ENCODE assay signal across 8 mouse cellular contexts in genomic region chr8:124896632-124897385, GRCm38 (mm10). TPM values are rescaled to one million over a fixed set of nuclear protein-coding genes. Genes with fewer than 3 reads are reported as not detected.
DNase-seq lines count a peak whose midpoint lies in the region; ATAC-seq and TF ChIP-seq lines count a peak whose summit lies in the region.

No protein-coding gene starts in this region.

- peak overlapping the region; percentile 70 for H3K27ac ChIP-seq in embryonic facial prominence, embryonic 14.5 days (replicated peaks; ENCODE audit: low read depth, low read length)
- peak overlapping the region; percentile 72 for H3K27ac ChIP-seq in kidney, adult 2 months (ENCODE audit: insufficient read depth, low read depth, low read length)
- peak overlapping the region; percentile 68 for H3K27ac ChIP-seq in limb, embryonic 14.5 days (replicated peaks; ENCODE audit: low read depth, low read length)
- H3K27ac ChIP-seq in midbrain, embryonic 16.5 days (ENCODE audit: low read length): peak overlapping the region; percentile 88

- TF ChIP-seq POLR2A in kidney, adult 2 months (IDR thresholded peaks at IDR 0.05; ENCODE audit: low read depth, low read length): no peak
- TF ChIP-seq POLR2A in limb, embryonic 14.5 days (IDR thresholded peaks at IDR 0.05; ENCODE audit: borderline replicate concordance, extremely low read depth, insufficient read depth, insufficient read length): no peak

- H3K27me3 ChIP-seq in embryonic facial prominence, embryonic 14.5 days (replicated peaks; ENCODE audit: control insufficient read depth, insufficient read depth, low read length): no peaks in the 10 kb centered on the region
- H3K27me3 ChIP-seq in kidney, adult 2 months (replicated peaks; ENCODE audit: control insufficient read depth, insufficient read depth, low read length): no peaks in the 10 kb centered on the region
- H3K27me3 ChIP-seq in limb, embryonic 14.5 days (ENCODE audit: control insufficient read depth, insufficient read depth, low read length): no peaks in the 10 kb centered on the region
- no peaks in the 10 kb centered on the region for H3K27me3 ChIP-seq in midbrain, embryonic 16.5 days (ENCODE audit: control insufficient read depth, insufficient read depth, low read depth, low read length)

- no peaks in the 10 kb centered on the region for H3K9me3 ChIP-seq in embryonic facial prominence, embryonic 14.5 days (ENCODE audit: control insufficient read depth, low read length)
- H3K9me3 ChIP-seq in limb, embryonic 14.5 days (ENCODE audit: control insufficient read depth, low read length): no peaks in the 10 kb centered on the region
- no peaks in the 10 kb centered on the region for H3K9me3 ChIP-seq in midbrain, embryonic 16.5 days (replicated peaks; ENCODE audit: control insufficient read depth, low read length, poor library complexity, severe bottlenecking)

- H3K4me2 ChIP-seq in embryonic facial prominence, embryonic 14.5 days (ENCODE audit: low read depth, low read length): peak overlapping the region; percentile 91
- peak overlapping the region; percentile 89 for H3K4me2 ChIP-seq in limb, embryonic 14.5 days (replicated peaks; ENCODE audit: low read depth, low read length, severe bottlenecking)
- H3K4me2 ChIP-seq in midbrain, embryonic 16.5 days (ENCODE audit: low read length): peak overlapping the region; percentile 89

- WGBS in embryonic facial prominence, embryonic 14.5 days: 2% methylated on average over 44 of the region's 60 CpGs
- under 1% methylated on average over 60 of the region's 60 CpGs for WGBS in kidney, adult 2 months
- 1% methylated on average over 39 of the region's 60 CpGs for WGBS in limb, embryonic 14.5 days
- 1% methylated on average over 56 of the region's 60 CpGs for WGBS in midbrain, embryonic 16.5 days

- peaks cover 48% of the 10 kb centered on the region for H3K36me3 ChIP-seq in embryonic facial prominence, embryonic 14.5 days (ENCODE audit: control insufficient read depth, insufficient read depth, low read length)
- 0 out of 2 replicates have a peak, but pooled peaks cover 2% of the 10 kb centered on the region for H3K36me3 ChIP-seq in kidney, adult 2 months (ENCODE audit: control insufficient read depth, insufficient read depth, low read length)
- H3K36me3 ChIP-seq in limb, embryonic 14.5 days (ENCODE audit: control insufficient read depth, insufficient read depth, low read length): peaks cover 42% of the 10 kb centered on the region
- H3K36me3 ChIP-seq in midbrain, embryonic 16.5 days (ENCODE audit: control insufficient read depth, insufficient read depth, low read length): peaks cover 27% of the 10 kb centered on the region

- DNase-seq in 3T3-L1 (ENCODE audit: low read depth, low spot score): peak; percentile 71
- DNase-seq in adrenal gland, postnatal 4 days (ENCODE audit: low spot score in 2 of 2): peak; percentile 50 to 51
- peak; percentile 73 for DNase-seq in embryonic facial prominence, embryonic 14.5 days (ENCODE audit: low spot score)
- DNase-seq in heart, adult 18-20 months: peak; percentile 84 to 88
- peak; percentile 87 for DNase-seq in kidney, adult 2 months
- peak; percentile 56 for DNase-seq in limb, embryonic 14.5 days (ENCODE audit: low spot score)
- peak; percentile 42 to 62 for DNase-seq in spleen, postnatal 14 days (ENCODE audit: low spot score in 2 of 2)

- peak; percentile 70 for TF ChIP-seq CTCF in kidney, adult 2 months (conservative IDR thresholded peaks at IDR 0.05; ENCODE audit: insufficient read depth, insufficient read length, low read depth, low read length)

- H3K4me3 ChIP-seq in embryonic facial prominence, embryonic 14.5 days (ENCODE audit: low read depth, low read length): peak overlapping the region; percentile 90
- H3K4me3 ChIP-seq in kidney, adult 2 months (ENCODE audit: insufficient read depth, low read depth, low read length): peak overlapping the region; percentile 88
- peak overlapping the region; percentile 89 for H3K4me3 ChIP-seq in limb, embryonic 14.5 days (replicated peaks; ENCODE audit: low read length)
- H3K4me3 ChIP-seq in midbrain, embryonic 16.5 days (ENCODE audit: low read depth, low read length): peak overlapping the region; percentile 99

- ATAC-seq in embryonic facial prominence, embryonic 14.5 days (ENCODE audit: low read depth): peak; percentile 35
- peak; percentile 28; the same call in 1 of the 2 replicates for ATAC-seq in limb, embryonic 14.5 days (ENCODE audit: low FRiP score, low read depth)
- peak; percentile 57 for ATAC-seq in midbrain, embryonic 16.5 days

- peaks cover 13% of the 10 kb centered on the region for H3K4me1 ChIP-seq in embryonic facial prominence, embryonic 14.5 days (ENCODE audit: control insufficient read depth, insufficient read depth, low read length)
- peaks cover 15% of the 10 kb centered on the region for H3K4me1 ChIP-seq in kidney, adult 2 months (ENCODE audit: control insufficient read depth, insufficient read depth, low read length)
- H3K4me1 ChIP-seq in limb, embryonic 14.5 days (ENCODE audit: control insufficient read depth, insufficient read depth, low read length): peaks cover 16% of the 10 kb centered on the region
- H3K4me1 ChIP-seq in midbrain, embryonic 16.5 days (ENCODE audit: control insufficient read depth, insufficient read depth, low read length): peaks cover 32% of the 10 kb centered on the region

- peak overlapping the region; percentile 82 for H3K9ac ChIP-seq in embryonic facial prominence, embryonic 14.5 days (ENCODE audit: low read depth, low read length)
- peak overlapping the region; percentile 77 for H3K9ac ChIP-seq in limb, embryonic 14.5 days (ENCODE audit: low read depth, low read length, severe bottlenecking)
- H3K9ac ChIP-seq in midbrain, embryonic 16.5 days (ENCODE audit: low read depth, low read length): peak overlapping the region; percentile 88

RNA-seq across cellular contexts. Expression of gene Exoc8, which starts 0.7 kb away (rescaled TPM):
- total RNA-seq in adrenal gland, postnatal 4 days (2021): 10 to 100 TPM; 17.1 to 19.8 TPM
- polyA plus RNA-seq in embryonic facial prominence, embryonic 14.5 days (2014; fragmentation: Nextera tagmentation; extraction: Ambion mirVana): 5.4 and 7.2 TPM in 2 replicates
- total RNA-seq in heart, adult 18-20 months (2021): 10 to 100 TPM; 18.4 to 18.7 TPM
- 8.2 and 8.4 TPM in 2 replicates for polyA plus RNA-seq in kidney, adult 2 months (2012; rRNA removed)
- polyA plus RNA-seq in limb, embryonic 14.5 days (2012; rRNA removed): 6.4 TPM in 2 replicates
- polyA plus RNA-seq in limb, embryonic 14.5 days (2014; fragmentation: Nextera tagmentation; extraction: Ambion mirVana): 5.7 and 6.8 TPM in 2 replicates
- 14.1 and 15.3 TPM in 2 replicates for polyA plus RNA-seq in midbrain, embryonic 16.5 days (2015; fragmentation: Nextera tagmentation; extraction: Ambion mirVana)

RNA-seq across cellular contexts. Expression of gene Sprtn, which starts 0.9 kb away (rescaled TPM):
- 10 to 100 TPM; 26.1 to 28.0 TPM for total RNA-seq in adrenal gland, postnatal 4 days (2021)
- 9.8 and 10.0 TPM in 2 replicates for polyA plus RNA-seq in embryonic facial prominence, embryonic 14.5 days (2014; fragmentation: Nextera tagmentation; extraction: Ambion mirVana)
- total RNA-seq in heart, adult 18-20 months (2021): 10 to 100 TPM; 10.5 to 12.9 TPM
- polyA plus RNA-seq in kidney, adult 2 months (2012; rRNA removed): 8.3 and 9.5 TPM in 2 replicates
- polyA plus RNA-seq in limb, embryonic 14.5 days (2012; rRNA removed): 16.0 and 16.5 TPM in 2 replicates
- polyA plus RNA-seq in limb, embryonic 14.5 days (2014; fragmentation: Nextera tagmentation; extraction: Ambion mirVana): 9.9 and 11.3 TPM in 2 replicates
- polyA plus RNA-seq in midbrain, embryonic 16.5 days (2015; fragmentation: Nextera tagmentation; extraction: Ambion mirVana): 9.0 and 9.4 TPM in 2 replicates

RNA-seq across cellular contexts. Expression of gene 2810004N23Rik, which starts 33.9 kb away (rescaled TPM):
- total RNA-seq in adrenal gland, postnatal 4 days (2021): 10 to 100 TPM; 37.8 to 38.9 TPM
- polyA plus RNA-seq in embryonic facial prominence, embryonic 14.5 days (2014; fragmentation: Nextera tagmentation; extraction: Ambion mirVana): 35.3 and 36.5 TPM in 2 replicates
- 10 to 100 TPM; 44.3 to 48.5 TPM for total RNA-seq in heart, adult 18-20 months (2021)
- 13.6 and 13.8 TPM in 2 replicates for polyA plus RNA-seq in kidney, adult 2 months (2012; rRNA removed)
- polyA plus RNA-seq in limb, embryonic 14.5 days (2012; rRNA removed): 28.7 and 30.6 TPM in 2 replicates
- 35.2 and 35.4 TPM in 2 replicates for polyA plus RNA-seq in limb, embryonic 14.5 days (2014; fragmentation: Nextera tagmentation; extraction: Ambion mirVana)
- polyA plus RNA-seq in midbrain, embryonic 16.5 days (2015; fragmentation: Nextera tagmentation; extraction: Ambion mirVana): 25.5 and 27.3 TPM in 2 replicates

RNA-seq across cellular contexts. Expression of gene Gnpat, which starts 34.0 kb away (rescaled TPM):
- 100 to 1,000 TPM; 105 to 106 TPM for total RNA-seq in adrenal gland, postnatal 4 days (2021)
- 96.4 and 97.8 TPM in 2 replicates for polyA plus RNA-seq in embryonic facial prominence, embryonic 14.5 days (2014; fragmentation: Nextera tagmentation; extraction: Ambion mirVana)
- 100 to 1,000 TPM; 177 to 188 TPM for total RNA-seq in heart, adult 18-20 months (2021)
- polyA plus RNA-seq in kidney, adult 2 months (2012; rRNA removed): 69.7 and 72.9 TPM in 2 replicates
- 87.2 and 94.8 TPM in 2 replicates for polyA plus RNA-seq in limb, embryonic 14.5 days (2012; rRNA removed)
- 95.1 and 99.8 TPM in 2 replicates for polyA plus RNA-seq in limb, embryonic 14.5 days (2014; fragmentation: Nextera tagmentation; extraction: Ambion mirVana)
- 70.7 and 74.1 TPM in 2 replicates for polyA plus RNA-seq in midbrain, embryonic 16.5 days (2015; fragmentation: Nextera tagmentation; extraction: Ambion mirVana)

RNA-seq across cellular contexts. Expression of gene Egln1, which starts 52.3 kb away (rescaled TPM):
- 10 to 100 TPM; 45.2 to 47.4 TPM for total RNA-seq in adrenal gland, postnatal 4 days (2021)
- polyA plus RNA-seq in embryonic facial prominence, embryonic 14.5 days (2014; fragmentation: Nextera tagmentation; extraction: Ambion mirVana): 17.1 and 17.2 TPM in 2 replicates
- total RNA-seq in heart, adult 18-20 months (2021): 100 to 1,000 TPM; 310 to 331 TPM
- polyA plus RNA-seq in kidney, adult 2 months (2012; rRNA removed): 35.8 and 38.8 TPM in 2 replicates
- polyA plus RNA-seq in limb, embryonic 14.5 days (2012; rRNA removed): 39.8 and 41.3 TPM in 2 replicates
- polyA plus RNA-seq in limb, embryonic 14.5 days (2014; fragmentation: Nextera tagmentation; extraction: Ambion mirVana): 18.5 and 18.8 TPM in 2 replicates
- polyA plus RNA-seq in midbrain, embryonic 16.5 days (2015; fragmentation: Nextera tagmentation; extraction: Ambion mirVana): 15.6 and 17.8 TPM in 2 replicates

Comparison
In these comparisons a context has a peak if more than half of its experiments do, and no peak if none do; other contexts are left out.
1. Peak in every context shown above with its lines: DNase-seq, ATAC-seq, H3K4me3 ChIP-seq and H3K27ac ChIP-seq.